Mouse (Mus musculus) CH12.LX (cell line): ENCODE results near the gene Pdk1.

Experiments
- E2F4 ChIP-seq: IDR thresholded peaks from 2 replicates; pipeline ENCODE4 v1.6.1; 2011; ENCODE audit warnings: low read depth, low read length, improper control_type of control experiment; ENCODE audit not compliant: insufficient replicate concordance
- MAFK ChIP-seq: IDR thresholded peaks from 2 replicates; pipeline ENCODE4 v1.6.1; 2011; ENCODE audit warnings: low read length, improper control_type of control experiment; ENCODE audit not compliant: insufficient replicate concordance
- NELFE ChIP-seq: IDR thresholded peaks from 2 replicates; pipeline ENCODE4 v1.6.1; 2011; ENCODE audit warnings: low read depth, low read length, improper control_type of control experiment
- PAX5 ChIP-seq: IDR thresholded peaks from 2 replicates; pipeline ENCODE4 v1.6.1; 2012; ENCODE audit warnings: low read length, inconsistent platforms, mixed read lengths
- POLR2AphosphoS2 ChIP-seq: IDR thresholded peaks from 2 replicates; pipeline ENCODE4 v1.6.1; 2011; ENCODE audit warnings: low read depth, low read length, improper control_type of control experiment
- RAD21 ChIP-seq: IDR thresholded peaks from 2 replicates; pipeline ENCODE4 v1.6.1; 2011; ENCODE audit warnings: low read depth, mild to moderate bottlenecking, low read length, improper control_type of control experiment, moderate library complexity
- SMC3 ChIP-seq: IDR thresholded peaks from 2 replicates; pipeline ENCODE4 v1.6.1; 2011; ENCODE audit warnings: low read depth, low read length, improper control_type of control experiment
- UBTF ChIP-seq: IDR thresholded peaks from 2 replicates; pipeline ENCODE4 v1.6.1; 2012; ENCODE audit warnings: low read depth, mild to moderate bottlenecking, inconsistent platforms, low read length, improper control_type of control experiment, moderate library complexity
- USF1 ChIP-seq: IDR thresholded peaks from 2 replicates; pipeline ENCODE4 v1.6.1; 2014; ENCODE audit warnings: low read depth, mild to moderate bottlenecking, inconsistent platforms, low read length, improper control_type of control experiment

GRCm38 (mm10) chr2:71919227-71919647 is 46.2 kb downstream of the Pdk1 start:
- TF ChIP-seq PAX5 = no peak
- TF ChIP-seq E2F4 = no peak
- TF ChIP-seq NELFE = no peak
- TF ChIP-seq POLR2AphosphoS2 = no peak
- TF ChIP-seq UBTF = no peak
- no peak for TF ChIP-seq USF1
- TF ChIP-seq SMC3 = no peak
- no peak for TF ChIP-seq MAFK
- TF ChIP-seq RAD21 = no peak
